Mouse (Mus musculus) fat pad, adult 2 months (tissue): ENCODE results near the gene Tmem131l.

Source experiments
- DNase-seq: peaks from one replicate; pipeline ENCODE4 v3.0.0-alpha.2; 2011; ENCODE audit warnings: low read depth, low spot score; ENCODE audit errors: extremely low read depth

The Tmem131l gene

DNA sequence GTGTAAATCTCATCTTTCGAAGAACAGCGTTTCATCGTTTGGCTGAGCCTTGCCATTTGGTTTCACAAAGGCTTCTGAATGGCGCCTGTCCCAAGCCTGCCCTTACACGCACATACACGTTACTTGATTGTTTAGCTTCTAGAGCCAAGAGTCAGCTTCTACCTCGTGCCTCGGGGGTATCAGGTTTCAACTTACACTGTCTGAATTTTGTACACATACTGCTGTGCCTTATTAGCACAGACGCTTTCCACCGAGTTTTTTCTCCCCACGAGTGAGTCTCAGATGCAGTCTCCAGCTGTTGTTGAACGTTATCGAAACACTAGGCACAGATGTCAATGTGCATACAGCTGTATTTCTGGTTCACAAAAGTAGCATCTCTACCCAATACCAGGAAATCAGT, 19.3 kb upstream of the Tmem131l start:
- DNase-seq = peak; percentile 79

DNA sequence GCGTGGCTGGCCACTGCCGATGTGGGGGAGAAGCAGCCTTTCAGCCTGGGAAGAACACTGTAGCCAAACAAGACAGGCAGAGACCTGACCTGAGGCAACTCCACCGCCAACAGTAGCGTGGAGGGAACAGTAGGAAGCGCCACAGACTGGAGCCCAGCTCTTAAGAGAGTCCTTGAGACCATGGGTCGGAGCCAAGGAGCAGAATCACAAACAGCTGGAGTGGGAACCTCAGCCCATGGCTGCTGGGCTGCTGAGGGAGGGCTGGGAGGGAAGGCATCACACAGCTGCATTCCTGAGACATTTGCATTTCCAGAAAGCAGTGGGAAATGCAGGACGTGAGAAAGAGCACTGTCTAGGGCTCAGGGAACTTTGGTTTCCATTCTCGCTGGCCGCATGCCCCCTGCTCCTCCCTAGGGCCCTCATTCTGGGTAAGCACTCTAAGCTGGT, 8.8 kb upstream of the Tmem131l start:
- DNase-seq = no peak

GRCm38 (mm10) chr3:84046206-84046605, 6.2 kb upstream of the Tmem131l start:
- DNase-seq = no peak

DNA sequence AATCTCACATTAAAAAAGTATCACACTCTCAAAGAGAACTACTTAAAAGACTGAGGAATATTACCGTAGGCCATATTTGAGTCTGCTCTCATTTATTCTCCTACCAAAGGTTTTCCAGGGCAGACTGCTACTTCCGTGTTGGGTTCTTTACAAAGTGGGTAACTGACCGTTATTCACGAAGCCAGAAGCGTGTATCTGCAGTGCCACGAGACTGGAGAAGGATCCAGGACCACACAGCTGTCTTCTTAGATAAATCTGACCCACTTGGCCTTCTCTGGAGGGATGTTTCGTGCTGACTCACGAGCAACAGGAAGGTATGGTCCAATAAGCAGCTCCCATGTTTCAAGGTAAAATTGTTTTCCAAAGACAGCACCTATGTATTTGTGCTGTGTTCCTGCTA, 1.8 kb upstream of the Tmem131l start:
- DNase-seq = no peak

DNA sequence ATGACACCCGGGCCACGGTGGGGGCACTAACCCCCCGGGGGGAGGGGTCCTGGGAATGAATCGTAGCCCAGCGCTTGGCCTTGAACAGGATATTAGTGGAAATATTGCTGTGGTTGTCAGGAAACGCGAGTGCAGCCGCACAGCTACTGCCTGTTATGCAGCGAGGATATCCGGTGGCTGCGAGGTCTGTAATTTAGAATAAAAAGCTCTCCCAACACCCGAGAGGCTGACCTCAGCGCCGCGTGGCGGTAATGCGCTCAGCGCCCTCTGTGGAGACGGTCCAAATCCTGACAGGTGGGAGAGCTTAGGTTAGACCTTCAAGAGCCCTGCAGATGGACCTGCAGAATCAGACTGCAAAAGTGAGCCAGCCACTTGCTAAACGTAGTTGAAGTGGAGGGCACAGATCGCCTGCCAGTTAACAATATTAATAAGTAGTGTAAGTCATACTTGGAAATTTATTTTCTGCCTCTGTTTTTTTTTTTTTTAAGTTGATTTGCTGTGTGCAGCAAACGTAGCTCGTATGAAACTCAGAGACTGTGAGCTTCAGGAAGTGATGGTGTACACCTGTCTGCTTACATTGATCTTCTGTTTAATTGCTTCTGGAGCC, 604 bp upstream of the Tmem131l start:
- no peak for DNase-seq

DNA sequence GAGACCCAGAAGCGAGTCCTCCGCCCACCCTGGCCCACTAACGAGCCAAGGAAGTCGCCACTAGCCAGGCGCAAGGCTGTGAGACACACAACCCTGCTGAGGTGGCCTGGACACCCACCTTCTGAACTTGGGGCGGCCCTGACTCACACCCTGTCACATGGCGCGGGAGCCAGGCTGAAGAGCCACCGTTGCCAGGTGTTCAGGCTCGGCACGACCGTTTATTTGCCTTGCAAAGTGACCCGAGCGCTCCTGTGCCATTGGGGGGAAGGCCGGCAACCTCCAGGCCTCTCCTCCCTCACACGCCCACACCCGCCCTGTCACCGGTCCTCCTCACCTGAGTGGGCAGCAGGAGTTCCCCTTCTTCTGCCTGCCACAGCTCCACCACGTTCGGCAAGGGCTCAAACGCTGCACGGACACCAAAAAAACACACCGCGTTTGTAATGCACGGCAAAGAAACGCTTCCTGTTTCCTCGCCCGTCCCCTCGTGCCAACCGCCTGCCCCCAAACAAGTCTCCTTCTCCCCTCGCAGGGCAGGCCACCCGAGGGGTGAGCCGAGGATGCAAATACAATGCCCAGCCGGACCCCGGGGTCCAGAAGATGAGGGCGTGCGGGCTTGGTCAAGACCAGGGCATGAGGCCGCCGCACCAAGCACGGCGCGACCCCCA, 862 bp downstream of the Tmem131l start:
- no peak for DNase-seq

GRCm38 (mm10) chr3:84038126-84038525, 1.8 kb downstream of the Tmem131l start:
- DNase-seq = no peak

DNA sequence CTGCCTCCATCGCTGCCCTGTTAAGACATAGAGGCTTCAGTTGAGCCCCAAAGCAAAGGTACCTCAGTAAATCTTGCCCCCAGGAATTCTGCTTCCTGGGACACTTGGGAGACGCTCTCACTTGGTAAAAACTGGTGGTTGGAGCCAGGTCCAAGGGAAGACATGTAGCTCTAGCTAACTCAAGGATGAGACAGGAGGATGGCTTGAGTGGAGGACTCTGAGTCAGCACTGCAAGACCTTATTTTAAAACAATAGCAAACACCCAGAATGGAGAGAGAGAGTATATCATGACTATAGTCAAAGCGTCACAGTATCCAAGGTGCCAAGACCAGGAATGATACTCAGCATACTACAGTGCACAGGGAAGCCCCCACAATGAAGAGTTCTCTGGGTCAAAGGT, 2.4 kb downstream of the Tmem131l start:
- no peak for DNase-seq

- no peak for DNase-seq
Measured at GRCm38 (mm10) chr3:84036866-84037265, 3.1 kb downstream of the Tmem131l start.

DNA sequence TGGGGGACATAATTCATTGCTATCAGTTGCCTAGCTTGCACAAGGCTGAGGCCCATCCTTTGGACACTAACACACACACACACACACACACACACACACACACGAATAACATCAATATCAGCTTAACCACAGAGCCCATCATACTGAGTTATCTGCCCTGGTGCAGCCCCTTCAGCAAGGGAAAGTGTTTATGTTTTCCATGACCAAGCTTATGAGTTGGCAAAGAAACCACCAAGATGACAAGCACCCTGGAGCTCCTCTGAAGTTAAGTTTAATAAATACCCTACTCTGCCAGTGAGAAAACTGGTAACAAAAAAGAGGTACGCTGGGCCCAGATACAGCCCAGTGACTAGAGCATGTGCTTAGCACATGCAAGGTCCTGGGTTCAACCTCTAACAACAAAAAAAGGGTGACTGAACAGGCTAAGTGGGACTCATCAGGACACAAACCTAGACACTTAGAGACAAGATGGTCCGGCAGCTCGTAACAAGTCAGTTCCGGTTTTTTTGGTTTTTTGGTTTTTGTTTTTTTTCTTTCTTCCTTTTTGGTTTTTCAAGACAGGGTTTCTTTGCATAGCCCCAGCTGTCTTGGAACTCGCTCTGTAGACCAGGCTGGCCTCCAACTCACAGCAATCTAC, 4.1 kb downstream of the Tmem131l start:
- no peak for DNase-seq

- no peak for DNase-seq
Measured at GRCm38 (mm10) chr3:84034115-84034780, 5.7 kb downstream of the Tmem131l start.

GRCm38 (mm10) chr3:84032933-84033730, 6.8 kb downstream of the Tmem131l start:
- DNase-seq = no peak

GRCm38 (mm10) chr3:84032419-84032818, 7.6 kb downstream of the Tmem131l start:
- no peak for DNase-seq

DNA sequence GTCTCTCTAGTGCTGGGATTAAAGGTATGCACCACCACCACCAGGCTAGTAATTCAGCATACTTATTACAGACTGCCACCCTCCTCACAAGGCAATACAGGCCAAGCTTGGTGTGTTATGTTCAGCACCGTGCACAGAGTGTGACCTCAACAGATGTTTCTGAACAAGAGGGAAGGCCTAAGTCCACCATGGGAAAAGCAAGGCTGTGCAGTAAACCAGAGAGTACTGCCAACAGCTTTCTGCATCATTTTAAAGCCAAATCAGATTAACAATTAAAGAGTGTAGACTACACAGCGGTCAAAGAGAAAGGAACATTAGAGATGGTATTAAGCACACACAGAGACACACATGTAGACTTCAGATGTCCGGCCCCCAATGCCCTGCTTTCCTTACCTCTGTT, 8.8 kb downstream of the Tmem131l start:
- no peak for DNase-seq

- DNase-seq = no peak
Measured at GRCm38 (mm10) chr3:84028968-84029367, 11.0 kb downstream of the Tmem131l start.

- no peak for DNase-seq
Measured at GRCm38 (mm10) chr3:84027691-84028159, 12.2 kb downstream of the Tmem131l start.

DNA sequence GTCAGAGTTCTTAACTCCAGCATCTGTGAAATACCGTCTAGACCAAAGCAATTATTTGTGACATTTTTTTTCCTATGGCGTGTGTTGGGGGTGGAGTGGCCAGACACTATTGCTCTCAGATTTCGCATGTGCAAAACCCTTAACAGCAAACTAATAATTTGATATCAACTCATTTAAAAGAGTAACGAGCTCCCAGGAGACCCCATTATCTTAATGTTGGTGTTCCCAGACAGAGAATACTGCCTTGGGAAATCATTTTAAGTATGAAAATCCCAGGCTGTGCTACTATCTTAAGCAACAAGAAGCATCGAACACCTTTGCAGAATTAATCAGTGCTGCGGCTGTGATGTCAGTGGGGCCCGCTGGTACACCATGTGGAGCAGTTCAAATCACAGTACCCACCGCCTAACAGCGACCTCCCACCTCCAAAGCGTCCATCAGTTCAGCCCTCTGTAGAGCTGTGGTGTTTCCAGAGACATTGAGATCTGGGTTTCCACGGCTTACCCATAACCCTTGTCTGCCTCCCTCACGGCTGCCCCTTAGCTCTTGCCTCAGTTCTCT, 15.4 kb downstream of the Tmem131l start:
- DNase-seq = no peak

- DNase-seq = no peak
Measured at GRCm38 (mm10) chr3:84022723-84023122, 17.3 kb downstream of the Tmem131l start.

GRCm38 (mm10) chr3:84022201-84022584, 17.8 kb downstream of the Tmem131l start:
- DNase-seq = no peak
